Comparison of ENCODE assay signal across 9 mouse cellular contexts in genomic region chr17:85116643-85117042, GRCm38 (mm10). TPM values are rescaled to one million over a fixed set of nuclear protein-coding genes. Genes with fewer than 3 reads are reported as not detected.
DNase-seq lines count a peak whose midpoint lies in the region; ATAC-seq and TF ChIP-seq lines count a peak whose summit lies in the region.
"Had no signal": no experiment of that assay in that cellular context is flagged by ENCODE, and none has a peak within 500 bp of the region (broad histone marks: within the 10 kb centered on the region; RNA-seq: fewer than 3 reads in every experiment).

No protein-coding gene starts in this region.

- H3K9me3 ChIP-seq in neural tube, embryonic 15.5 days (replicated peaks) = no peaks in the 10 kb centered on the region
- no peaks in the 10 kb centered on the region for H3K9me3 ChIP-seq in limb, embryonic 10.5 days (replicated peaks)
- H3K9me3 ChIP-seq: hindbrain, embryonic 15.5 days had no signal

- TF ChIP-seq POLR2A in cerebellum, adult 2 months (IDR thresholded peaks at IDR 0.05; ENCODE audit: borderline replicate concordance, insufficient read depth, low read length) = no peak

- ATAC-seq in CD4-positive, CD25-positive, alpha-beta regulatory T cell, adult 4 months = no peak
- no peak for ATAC-seq in neural tube, embryonic 15.5 days (ENCODE audit: low FRiP score)

- no peaks in the 10 kb centered on the region for H3K36me3 ChIP-seq in neural tube, embryonic 15.5 days
- H3K36me3 ChIP-seq in limb, embryonic 10.5 days = no peaks in the 10 kb centered on the region
- H3K36me3 ChIP-seq: hindbrain, embryonic 15.5 days had no signal

- H3K4me1 ChIP-seq in neural tube, embryonic 15.5 days = no peaks in the 10 kb centered on the region
- no peaks in the 10 kb centered on the region for H3K4me1 ChIP-seq in cerebellum, adult 2 months (ENCODE audit: control insufficient read depth, insufficient read depth, low read length)
- no peaks in the 10 kb centered on the region for H3K4me1 ChIP-seq in limb, embryonic 10.5 days
- H3K4me1 ChIP-seq: hindbrain, embryonic 15.5 days had no signal

- no peak overlapping the region for H3K4me2 ChIP-seq in neural tube, embryonic 15.5 days
- H3K4me2 ChIP-seq: hindbrain, embryonic 15.5 days had no signal

- no peak overlapping the region for H3K27ac ChIP-seq in neural tube, embryonic 15.5 days (replicated peaks)
- H3K27ac ChIP-seq in cerebellum, adult 2 months (ENCODE audit: insufficient read depth, low read length) = no peak overlapping the region
- H3K27ac ChIP-seq in limb, embryonic 10.5 days = no peak overlapping the region
- H3K27ac ChIP-seq: hindbrain, embryonic 15.5 days had no signal

- no peak overlapping the region for H3K9ac ChIP-seq in neural tube, embryonic 15.5 days (replicated peaks)
- H3K9ac ChIP-seq: hindbrain, embryonic 15.5 days had no signal

- no peak overlapping the region for H3K4me3 ChIP-seq in neural tube, embryonic 15.5 days (replicated peaks)
- no peak overlapping the region for H3K4me3 ChIP-seq in cerebellum, adult 2 months (replicated peaks; ENCODE audit: insufficient read depth, low read depth, low read length)
- no peak overlapping the region for H3K4me3 ChIP-seq in limb, embryonic 10.5 days
- H3K4me3 ChIP-seq: hindbrain, embryonic 15.5 days had no signal

- no peaks in the 10 kb centered on the region for H3K27me3 ChIP-seq in neural tube, embryonic 15.5 days (replicated peaks)
- H3K27me3 ChIP-seq in cerebellum, adult 2 months (ENCODE audit: control insufficient read depth, insufficient read depth, low read length) = no peaks in the 10 kb centered on the region
- H3K27me3 ChIP-seq in limb, embryonic 10.5 days (ENCODE audit: low read depth, poor library complexity, severe bottlenecking) = no peaks in the 10 kb centered on the region
- H3K27me3 ChIP-seq: hindbrain, embryonic 15.5 days had no signal

- peak; percentile 59; the same call in 1 of the 2 replicates for TF ChIP-seq CTCF in cerebellum, adult 2 months (IDR thresholded peaks at IDR 0.05; ENCODE audit: borderline replicate concordance, insufficient read depth, low read depth, low read length)

- WGBS in neural tube, embryonic 15.5 days = 32% methylated on average over 4 of the region's 4 CpGs
- 34% methylated on average over 4 of the region's 4 CpGs for WGBS in cerebellum, adult 2 months
- WGBS in limb, embryonic 10.5 days = 40% methylated on average over 4 of the region's 4 CpGs

- DNase-seq in CD4-positive, CD25-positive, alpha-beta regulatory T cell, adult 2 months (ENCODE audit: low read depth, low spot score) = peak; percentile 78
- DNase-seq in neural tube, embryonic 10.5 days (ENCODE audit: extremely low spot score, low spot score) = peak; percentile 26
- DNase-seq in cerebellum, adult 2 months = peak; percentile 41 to 57
- DNase-seq in heart, postnatal 4 days = peak; percentile 69
- DNase-seq in limb, embryonic 10.5 days (ENCODE audit: low spot score) = peak; percentile 64
- DNase-seq in right cerebral cortex, postnatal 25 days = peak; percentile 60

RNA-seq across cellular contexts. Expression of gene Camkmt, which starts 26.3 kb away (rescaled TPM):
- 1 to 10 TPM; 5.7 to 7.4 TPM for polyA plus RNA-seq in CD4-positive, CD25-positive, alpha-beta regulatory T cell, adult 4 months (2017; shearing (Covaris generic))
- 19.7 and 22.4 TPM in 2 replicates for polyA plus RNA-seq in neural tube, embryonic 15.5 days (2015; fragmentation: Nextera tagmentation; extraction: Ambion mirVana)
- 6.5 and 6.6 TPM in 2 replicates for polyA plus RNA-seq in cerebellum, adult 2 months (2012; rRNA removed)
- 1 to 10 TPM; 4.1 to 5.3 TPM for total RNA-seq in heart, postnatal 4 days (2021)
- 9.8 and 11.4 TPM in 2 replicates for polyA plus RNA-seq in limb, embryonic 10.5 days (2016; fragmentation: Nextera tagmentation; extraction: Ambion mirVana)

RNA-seq across cellular contexts. Expression of gene Prepl, which starts 26.6 kb away (rescaled TPM):
- 10 to 100 TPM; 11.3 to 12.3 TPM for polyA plus RNA-seq in CD4-positive, CD25-positive, alpha-beta regulatory T cell, adult 4 months (2017; shearing (Covaris generic))
- polyA plus RNA-seq in neural tube, embryonic 15.5 days (2015; fragmentation: Nextera tagmentation; extraction: Ambion mirVana) = 126 and 135 TPM in 2 replicates
- polyA plus RNA-seq in cerebellum, adult 2 months (2012; rRNA removed) = 286 and 307 TPM in 2 replicates
- 100 to 1,000 TPM; 117 to 118 TPM for total RNA-seq in heart, postnatal 4 days (2021)
- 26.6 and 28.4 TPM in 2 replicates for polyA plus RNA-seq in limb, embryonic 10.5 days (2016; fragmentation: Nextera tagmentation; extraction: Ambion mirVana)

Comparison
In these comparisons a context has a peak if more than half of its experiments do, and no peak if none do; other contexts are left out.
1. DNase-seq: peak in every context shown above with its lines; median percentile 78 in CD4-positive, CD25-positive, alpha-beta regulatory T cell, adult 2 months; 69 in heart, postnatal 4 days; 64 in limb, embryonic 10.5 days; 60 in right cerebral cortex, postnatal 25 days; 49 in cerebellum, adult 2 months; 26 in neural tube, embryonic 10.5 days.